Mouse (Mus musculus) thymus, postnatal 10 days (tissue): Measurements from ENCODE around the gene Brd7.

ENCODE experiments used
- DNase-seq, 2 experiments: peaks; one replicate each; pipeline ENCODE4 v3.0.0; 2021; ENCODE audit warnings: low spot score in 2 of 2

The Brd7 gene

GRCm38 (mm10) chr8:88361708-88362428 is at the start of gene Brd7:
Gene Brd7 (minus strand): TSS chr8:88362194.
- peak; percentile 71 to 90 for DNase-seq

- no peak for DNase-seq
Observed at GRCm38 (mm10) chr8:88411461-88411860, 49.5 kb upstream of the Brd7 start.

- DNase-seq: no peak
Observed at GRCm38 (mm10) chr8:88409401-88409940, 47.5 kb upstream of the Brd7 start.

- no peak for DNase-seq
Observed at GRCm38 (mm10) chr8:88407716-88408115, 45.7 kb upstream of the Brd7 start.

- DNase-seq: no peak
Observed at GRCm38 (mm10) chr8:88398060-88398459, 36.1 kb upstream of the Brd7 start.

- no peak for DNase-seq
Observed at GRCm38 (mm10) chr8:88393298-88393697, 31.3 kb upstream of the Brd7 start.

- DNase-seq: peak; percentile 35 to 56
Observed at GRCm38 (mm10) chr8:88390749-88391148, 28.8 kb upstream of the Brd7 start.

GRCm38 (mm10) chr8:88388691-88389239 is 26.8 kb upstream of the Brd7 start:
- no peak for DNase-seq

GRCm38 (mm10) chr8:88387874-88388273 is 25.9 kb upstream of the Brd7 start:
- DNase-seq: no peak

GRCm38 (mm10) chr8:88383164-88383556 is 21.2 kb upstream of the Brd7 start:
- no peak for DNase-seq

- DNase-seq: no peak
Observed at GRCm38 (mm10) chr8:88382311-88383163, 20.5 kb upstream of the Brd7 start.

- peak; percentile 42 to 46 for DNase-seq
Observed at GRCm38 (mm10) chr8:88380497-88380896, 18.5 kb upstream of the Brd7 start.

- peak; percentile 41 to 50 for DNase-seq
Observed at GRCm38 (mm10) chr8:88376836-88377582, 15.0 kb upstream of the Brd7 start.

- no peak for DNase-seq
Observed at GRCm38 (mm10) chr8:88371522-88371921, 9.5 kb upstream of the Brd7 start.

- DNase-seq: no peak
Observed at GRCm38 (mm10) chr8:88369805-88370204, 7.8 kb upstream of the Brd7 start.

GRCm38 (mm10) chr8:88369221-88369620 is 7.2 kb upstream of the Brd7 start:
- DNase-seq: no peak

GRCm38 (mm10) chr8:88362446-88363150 is 604 bp upstream of the Brd7 start:
- peak in 1 of 2 experiments; percentile 17 for DNase-seq

GRCm38 (mm10) chr8:88361044-88361707 is 818 bp downstream of the Brd7 start:
- DNase-seq: peak; percentile 18 to 31

- no peak for DNase-seq
Observed at GRCm38 (mm10) chr8:88359959-88360358, 2.0 kb downstream of the Brd7 start.

- no peak for DNase-seq
Observed at GRCm38 (mm10) chr8:88357946-88358345, 4.0 kb downstream of the Brd7 start.
